Mouse (Mus musculus) neural tube, embryonic 10.5 days (tissue): ENCODE results near the gene Prr22.
A peak's percentile ranks its signal among the peaks of the same experiment; 100 is the strongest.

Experiments
- DNase-seq: peaks from one replicate; pipeline ENCODE4 v3.0.0-alpha.2; 2017; ENCODE audit warnings: low spot score; ENCODE audit errors: extremely low spot score

Prr22 gene

DNA sequence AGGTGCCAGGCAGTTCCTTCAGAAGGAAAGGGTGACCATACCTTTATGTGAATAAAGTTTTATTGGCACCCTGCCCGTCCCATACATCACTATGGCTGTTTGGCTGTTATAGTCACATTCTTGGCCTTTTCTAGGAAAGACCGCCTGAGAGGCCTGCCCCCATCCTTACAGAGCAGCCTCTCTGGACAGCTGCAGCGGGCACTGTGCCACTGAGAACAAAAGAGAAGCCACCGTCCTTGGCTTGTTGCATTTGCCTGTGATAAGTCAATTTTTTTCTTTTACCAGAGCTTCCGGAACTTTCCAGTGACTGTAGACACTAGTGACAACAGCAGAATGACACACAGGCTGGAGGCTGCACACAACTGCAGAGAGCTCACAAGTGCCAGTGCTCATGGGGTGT lies 34.9 kb downstream of the Prr22 start:
- no peak for DNase-seq

DNA sequence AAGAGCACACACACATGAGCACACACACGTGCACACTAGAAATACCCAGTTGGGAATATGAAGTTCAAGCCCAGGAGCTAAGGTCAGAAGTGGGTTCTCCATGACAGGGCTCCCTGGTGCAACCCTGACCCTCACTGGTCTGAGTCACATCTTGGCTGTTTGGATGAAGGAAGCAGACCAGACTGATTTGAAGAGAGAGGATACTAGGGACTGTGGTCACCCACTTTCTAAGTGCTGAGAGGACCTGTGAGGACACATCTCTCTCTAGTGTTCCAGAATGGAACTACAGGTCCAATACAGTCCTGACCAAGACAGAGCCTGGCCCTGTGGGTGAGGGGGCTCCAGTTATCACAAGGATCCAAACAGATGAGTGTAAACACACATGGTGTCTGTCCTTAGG lies 35.7 kb downstream of the Prr22 start:
- DNase-seq = no peak

DNA sequence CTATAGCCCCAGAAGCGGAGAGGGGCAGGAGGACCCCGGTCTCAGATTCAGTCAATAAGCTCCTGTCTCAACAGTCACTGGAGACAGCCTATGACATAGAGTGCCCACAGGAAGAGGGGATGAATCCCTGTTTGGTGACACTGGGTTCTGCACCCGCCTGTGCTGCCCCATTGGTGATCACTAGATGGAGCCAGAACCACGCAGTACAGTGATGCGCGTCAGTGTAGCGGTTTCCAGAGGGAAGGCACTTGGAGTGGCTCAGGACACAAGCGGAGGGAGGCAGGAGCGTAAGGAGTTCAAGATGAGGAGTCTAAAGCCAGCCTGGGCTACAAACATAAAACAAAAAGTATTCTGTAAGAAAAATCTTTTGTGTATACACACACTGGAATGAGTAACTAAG lies 38.5 kb downstream of the Prr22 start:
- peak; percentile 80 for DNase-seq

DNA sequence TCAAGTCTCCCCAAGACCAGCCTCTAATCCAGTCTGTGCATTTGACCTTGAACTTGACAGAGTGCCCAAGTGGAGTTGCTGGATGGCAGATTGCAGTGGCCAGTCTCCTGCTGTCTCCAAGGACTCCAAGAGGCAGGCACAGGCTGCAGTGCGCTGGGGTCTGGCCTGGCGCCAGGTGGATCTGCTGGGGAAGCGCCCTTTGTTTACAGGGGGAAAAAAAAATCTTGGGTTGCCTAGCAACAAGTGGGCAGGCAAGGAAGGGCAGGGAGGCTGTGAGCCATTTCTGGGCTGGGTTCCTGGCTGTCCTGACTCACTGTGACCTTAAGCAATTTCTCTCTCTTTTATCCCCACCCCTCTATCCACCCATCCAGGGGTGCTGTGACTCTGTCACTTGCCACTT lies 40.2 kb downstream of the Prr22 start:
- DNase-seq = peak; percentile 61

DNA sequence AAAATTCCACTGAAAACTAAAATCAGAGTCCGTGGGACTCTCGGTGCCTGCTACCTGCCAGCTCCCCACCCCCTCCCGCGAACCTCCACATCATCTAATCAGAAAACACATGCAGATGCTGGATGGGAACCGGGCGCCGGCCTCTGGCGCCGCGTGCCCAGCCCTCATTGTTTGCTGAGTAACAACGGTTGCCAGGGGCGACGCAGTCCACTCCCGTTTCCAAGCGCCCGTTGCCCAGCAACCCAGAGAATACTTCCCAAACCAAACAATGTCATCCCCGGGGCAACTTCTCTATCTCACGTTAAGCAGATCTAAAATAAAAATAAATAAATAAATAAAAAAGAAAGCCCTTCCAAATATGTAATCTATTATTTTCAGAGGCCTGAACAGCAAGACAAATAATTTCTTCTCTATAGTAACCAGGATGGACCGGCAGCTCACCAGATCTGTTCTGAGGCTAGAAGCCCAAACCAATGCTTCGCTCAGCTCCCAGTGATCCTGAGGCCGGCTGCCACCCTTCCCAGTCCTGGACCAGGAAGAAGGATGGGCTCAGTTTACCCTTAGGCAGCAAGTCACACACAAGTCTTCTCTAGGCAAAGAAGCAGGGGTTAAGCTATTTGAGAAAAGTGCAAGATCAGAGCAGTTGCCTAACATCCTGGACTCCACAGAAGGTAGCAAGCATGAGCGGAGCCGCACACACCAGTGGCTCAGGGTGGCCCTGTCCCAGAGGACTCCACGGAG lies 44.4 kb downstream of the Prr22 start:
- DNase-seq = peak; percentile 92

DNA sequence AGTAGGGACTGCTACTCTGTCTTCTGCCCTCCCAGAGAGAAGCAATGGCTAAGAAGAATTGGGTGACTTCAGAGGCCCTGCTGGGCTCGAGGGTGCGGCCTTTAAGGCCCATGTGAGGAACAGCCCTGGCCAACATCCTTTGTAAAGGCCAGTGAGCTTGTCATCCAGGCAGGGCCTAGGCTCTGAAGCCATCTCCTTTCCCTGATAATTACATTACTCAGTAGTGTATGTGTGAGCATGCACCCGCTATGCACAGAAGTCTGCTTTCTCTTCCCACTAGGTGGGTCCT lies 45.0 kb downstream of the Prr22 start:
- DNase-seq = no peak

DNA sequence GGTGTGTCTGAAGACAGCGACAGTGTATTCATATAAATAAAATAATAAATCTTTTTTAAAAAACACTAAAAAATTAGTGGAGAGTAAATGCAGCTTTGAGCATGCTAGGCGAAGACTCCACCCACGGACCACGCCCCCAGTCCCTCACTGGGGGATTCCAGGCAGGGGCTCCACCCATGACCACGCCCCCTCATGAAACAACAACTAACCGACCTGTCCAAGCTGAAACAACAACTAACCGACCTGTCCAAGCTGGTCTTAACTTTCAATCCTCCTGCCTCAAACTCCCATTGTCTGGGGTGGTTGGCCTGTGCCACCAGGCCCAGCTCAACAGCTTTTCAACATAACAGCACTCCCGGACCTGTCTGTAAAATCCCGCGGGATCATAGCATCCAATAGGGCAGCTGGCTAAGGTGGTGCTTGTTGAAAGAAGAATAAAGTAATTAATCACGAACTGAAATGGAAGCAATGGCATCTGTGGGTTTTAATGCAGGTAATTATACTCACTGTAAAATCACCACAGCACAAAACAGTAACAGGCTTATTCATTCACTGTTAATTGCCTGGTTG lies 48.1 kb downstream of the Prr22 start:
- DNase-seq = no peak

DNA sequence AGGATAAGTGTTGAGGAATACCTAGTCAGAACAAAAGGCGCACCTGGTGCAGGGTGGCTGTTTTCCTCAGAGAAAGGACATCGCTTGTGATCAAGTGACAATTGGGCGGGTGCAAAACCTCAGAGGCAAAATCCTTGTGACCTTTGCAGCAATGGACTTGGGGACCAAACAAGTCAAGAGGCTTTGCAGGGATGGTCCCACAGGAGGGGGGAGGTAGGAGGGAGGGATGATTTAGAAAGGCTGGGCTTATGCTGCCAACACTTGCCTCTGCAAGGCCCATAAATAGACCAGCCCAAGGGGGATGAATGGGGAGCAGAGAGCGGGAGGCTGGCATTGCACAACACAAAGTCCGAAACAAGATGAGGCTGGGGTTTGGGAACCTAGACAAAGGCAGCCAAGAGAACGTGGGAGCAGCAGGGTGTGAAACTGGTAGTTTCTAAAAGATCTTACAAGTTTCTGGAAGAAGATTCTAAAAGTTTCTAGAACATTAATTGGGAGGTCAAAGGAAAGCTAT lies 49.0 kb downstream of the Prr22 start:
- no peak for DNase-seq

DNA sequence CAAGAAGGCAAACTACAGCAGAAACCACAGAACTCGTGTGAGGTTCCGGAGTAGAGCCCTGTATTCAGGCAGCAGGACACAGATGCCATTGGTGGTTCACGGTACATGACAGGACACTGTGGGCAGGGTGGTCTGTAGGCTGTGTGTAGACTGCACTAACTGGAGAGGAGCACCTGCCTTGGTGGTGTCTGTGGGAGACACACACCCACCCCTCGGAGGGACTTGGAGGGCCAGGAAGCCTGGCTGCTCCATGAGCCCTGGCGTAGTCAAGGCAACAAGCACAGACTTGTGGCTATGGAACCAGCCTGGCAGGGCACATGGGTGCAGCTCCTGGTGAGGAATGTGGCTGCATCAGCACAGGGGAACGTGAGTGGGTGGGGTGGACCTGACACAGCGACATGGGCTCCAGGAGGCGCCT lies 49.7 kb downstream of the Prr22 start:
- DNase-seq = no peak
